Mouse (Mus musculus): Measurements from ENCODE around the gene Gm26661. TPM values are rescaled to one million over a fixed set of nuclear protein-coding genes. Genes with fewer than 3 reads are reported as not detected.

Gm26661 gene
- 0.93 TPM for polyA plus RNA-seq (2014; fragmentation: Illumina TruSeq; extraction: RNeasy Lipid Tissue Mini Kit (QIAGEN cat#74804); ENCODE audit: low read depth, low replicate concordance)

DNA sequence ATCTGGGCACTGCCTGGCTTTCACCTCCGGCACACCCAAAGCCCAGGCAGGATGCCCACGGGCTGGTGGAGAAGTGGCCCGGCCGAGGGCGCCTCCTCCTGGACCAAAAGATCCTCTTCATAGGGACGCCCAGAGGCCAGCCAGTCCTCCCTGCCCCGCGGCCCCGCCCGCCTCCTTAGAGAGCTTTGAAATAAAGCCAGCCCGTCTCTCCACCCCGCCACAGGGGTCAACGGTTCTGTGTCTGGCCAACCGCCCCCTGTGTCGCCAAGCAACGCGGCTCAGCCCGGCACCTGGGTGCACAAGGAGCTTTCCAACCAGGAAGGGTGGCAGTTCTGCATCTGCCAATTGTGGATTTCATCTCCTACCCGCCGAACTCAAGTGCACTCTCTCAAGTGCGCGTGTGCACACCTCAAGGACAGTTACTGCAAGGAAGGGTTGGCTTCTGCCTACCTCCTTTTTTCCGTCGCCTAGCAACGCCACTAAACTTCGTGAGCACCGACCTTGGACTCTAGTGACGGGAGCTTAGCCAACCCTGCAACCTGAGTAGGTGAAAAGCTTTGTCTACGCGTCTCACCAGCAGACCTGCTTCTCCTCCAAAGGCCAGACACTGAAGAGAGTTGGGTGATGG, at the start of gene Gm26661:
Gene Gm26661 (plus strand): TSS at position 56 of the 628 bp plus-strand sequence.

DNA sequence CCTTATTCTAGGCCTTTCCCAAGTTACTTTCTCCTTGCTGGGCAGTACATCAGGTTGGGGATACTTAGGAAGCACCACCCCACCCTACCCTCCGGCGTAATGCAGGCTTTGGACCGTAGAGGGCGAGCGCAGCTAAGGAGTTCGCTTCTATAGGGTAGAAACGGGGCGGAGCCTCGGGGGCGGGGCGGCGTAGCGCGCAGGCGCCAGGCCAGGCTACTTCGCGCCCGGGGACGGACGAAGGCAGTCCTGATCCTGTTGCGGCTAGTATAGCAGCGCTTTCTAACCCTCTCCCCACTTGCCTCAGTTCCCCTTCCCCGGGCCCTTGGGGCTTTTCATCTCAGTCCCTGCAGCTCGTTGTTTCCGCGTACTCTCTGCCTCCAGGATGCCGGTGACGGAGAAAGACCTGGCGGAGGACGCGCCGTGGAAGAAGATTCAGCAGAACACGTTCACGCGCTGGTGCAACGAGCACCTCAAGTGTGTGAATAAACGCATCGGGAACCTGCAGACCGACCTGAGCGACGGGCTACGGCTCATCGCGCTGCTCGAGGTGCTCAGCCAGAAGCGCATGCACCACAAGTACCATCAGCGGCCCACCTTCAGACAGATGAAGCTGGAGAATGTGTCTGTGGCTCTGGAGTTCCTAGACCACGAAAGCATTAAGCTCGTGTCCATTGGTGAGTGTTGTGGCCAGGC, 26.5 kb downstream of the Gm26661 start, which contains the start of gene Flnb:
Gene Flnb (plus strand): TSS at position 188 of the 693 bp plus-strand sequence.

Other genes starting within 250 kb of the Gm26661 start
- 0.43 TPM for gene Gm3558, start 223.0 kb upstream of the Gm26661 start, polyA plus RNA-seq (2014; fragmentation: Illumina TruSeq; extraction: RNeasy Lipid Tissue Mini Kit (QIAGEN cat#74804); ENCODE audit: low read depth, low replicate concordance)
- gene Gm10338, start 196.0 kb upstream of the Gm26661 start, polyA plus RNA-seq (2014; fragmentation: Illumina TruSeq; extraction: RNeasy Lipid Tissue Mini Kit (QIAGEN cat#74804); ENCODE audit: low read depth, low replicate concordance), result not detected
- gene Gm10128, start 147.6 kb upstream of the Gm26661 start, polyA plus RNA-seq (2014; fragmentation: Illumina TruSeq; extraction: RNeasy Lipid Tissue Mini Kit (QIAGEN cat#74804); ENCODE audit: low read depth, low replicate concordance), result not detected
- 27.3 TPM for gene Flnb, start 26.4 kb downstream of the Gm26661 start, polyA plus RNA-seq (2014; fragmentation: Illumina TruSeq; extraction: RNeasy Lipid Tissue Mini Kit (QIAGEN cat#74804); ENCODE audit: low read depth, low replicate concordance)
- not detected for gene Gm45521, start 165.7 kb downstream of the Gm26661 start, polyA plus RNA-seq (2014; fragmentation: Illumina TruSeq; extraction: RNeasy Lipid Tissue Mini Kit (QIAGEN cat#74804); ENCODE audit: low read depth, low replicate concordance)
- 0.57 TPM for gene Dnase1l3, start 203.0 kb downstream of the Gm26661 start, polyA plus RNA-seq (2014; fragmentation: Illumina TruSeq; extraction: RNeasy Lipid Tissue Mini Kit (QIAGEN cat#74804); ENCODE audit: low read depth, low replicate concordance)
- 12.5 TPM for gene Abhd6, start 211.3 kb downstream of the Gm26661 start, polyA plus RNA-seq (2014; fragmentation: Illumina TruSeq; extraction: RNeasy Lipid Tissue Mini Kit (QIAGEN cat#74804); ENCODE audit: low read depth, low replicate concordance)

Data from adipose tissue, adult 10 weeks (tissue).